Mouse (Mus musculus): ENCODE results near the gene Phip. TPM values are rescaled to one million over a fixed set of nuclear protein-coding genes. Genes with fewer than 3 reads are reported as not detected.

Phip gene
- polyA plus RNA-seq, 1 experiment from 2014 or later: 52.4 TPM

- peaks cover 0 to 17% of the 10 kb centered on the region in 2 experiments; a peak in 3 of 4 replicates for H3K4me1 ChIP-seq (ENCODE audit: control insufficient read depth in 2 of 2, insufficient read depth in 2 of 2, low read length in 2 of 2)
- H3K36me3 ChIP-seq (ENCODE audit: control insufficient read depth, insufficient read depth, low read length): no peaks in the 10 kb centered on the region
- peak overlapping the region; percentile 66 to 97 for H3K4me3 ChIP-seq (ENCODE audit: control insufficient read depth in 1 of 2, insufficient read depth in 1 of 2, low read depth in 1 of 2, low read length in 2 of 2)
- peak overlapping the region; percentile 72 for H3K4me2 ChIP-seq (ENCODE audit: low read length)
- H3K9me3 ChIP-seq (ENCODE audit: control insufficient read depth, low read length): no peaks in the 10 kb centered on the region
- WGBS: 2% methylated on average over 9 of the region's 9 CpGs
- ATAC-seq (ENCODE audit: insufficient number of reproducible peaks, insufficient read depth, low FRiP score, low read depth): no peak
- H3K9ac ChIP-seq (ENCODE audit: low read length): peak overlapping the region; percentile 99
- peak overlapping the region; percentile 95 to 98 for H3K27ac ChIP-seq (replicated peaks in 1 of 2; ENCODE audit: control insufficient read depth in 1 of 2, insufficient read depth in 1 of 2, low read depth in 2 of 2, low read length in 2 of 2)
- H3K27me3 ChIP-seq (ENCODE audit: control insufficient read depth, insufficient read depth, low read length): no peaks in the 10 kb centered on the region
Observed at GRCm38 (mm10) chr9:82976219-82976618, 903 bp upstream of the Phip start.

GRCm38 (mm10) chr9:82974962-82975341 lies 364 bp downstream of the Phip start:
- peak overlapping the region; percentile 95 to 98 for H3K27ac ChIP-seq (replicated peaks in 1 of 2; ENCODE audit: control insufficient read depth in 1 of 2, insufficient read depth in 1 of 2, low read depth in 2 of 2, low read length in 2 of 2)
- WGBS: under 1% methylated on average over 41 of the region's 61 CpGs
- peak overlapping the region; percentile 87 for H3K4me2 ChIP-seq (ENCODE audit: low read length)
- H3K27me3 ChIP-seq (ENCODE audit: control insufficient read depth, insufficient read depth, low read length): no peaks in the 10 kb centered on the region
- H3K9ac ChIP-seq (ENCODE audit: low read length): peak overlapping the region; percentile 99
- peak; percentile 54 for ATAC-seq (ENCODE audit: insufficient number of reproducible peaks, insufficient read depth, low FRiP score, low read depth)
- no peaks in the 10 kb centered on the region for H3K9me3 ChIP-seq (ENCODE audit: control insufficient read depth, low read length)
- H3K36me3 ChIP-seq (ENCODE audit: control insufficient read depth, insufficient read depth, low read length): no peaks in the 10 kb centered on the region
- peak overlapping the region; percentile 66 to 97 for H3K4me3 ChIP-seq (ENCODE audit: control insufficient read depth in 1 of 2, insufficient read depth in 1 of 2, low read depth in 1 of 2, low read length in 2 of 2)
- H3K4me1 ChIP-seq (ENCODE audit: control insufficient read depth in 2 of 2, insufficient read depth in 2 of 2, low read length in 2 of 2): peaks cover 0 to 17% of the 10 kb centered on the region in 2 experiments; a peak in 3 of 4 replicates

GRCm38 (mm10) chr9:82974187-82974861 lies 992 bp downstream of the Phip start:
- Histone ChIP-seq H3K4me2 (ENCODE audit: low read length) (peak overlapping the region; percentile 87), H3K9ac (ENCODE audit: low read length) (peak overlapping the region; percentile 99), H3K27me3 (ENCODE audit: control insufficient read depth, insufficient read depth, low read length) (no peaks in the 10 kb centered on the region), H3K9me3 (ENCODE audit: control insufficient read depth, low read length) (no peaks in the 10 kb centered on the region), H3K27ac (replicated peaks in 1 of 2; ENCODE audit: control insufficient read depth in 1 of 2, insufficient read depth in 1 of 2, low read depth in 2 of 2, low read length in 2 of 2) (peak overlapping the region; percentile 95 to 98), H3K36me3 (ENCODE audit: control insufficient read depth, insufficient read depth, low read length) (no peaks in the 10 kb centered on the region), H3K4me1 (ENCODE audit: control insufficient read depth in 2 of 2, insufficient read depth in 2 of 2, low read length in 2 of 2) (peaks cover 0 to 17% of the 10 kb centered on the region in 2 experiments; a peak in 3 of 4 replicates), H3K4me3 (ENCODE audit: control insufficient read depth in 1 of 2, insufficient read depth in 1 of 2, low read depth in 1 of 2, low read length in 2 of 2) (peak overlapping the region; percentile 66 to 97)
- under 1% methylated on average over 69 of the region's 75 CpGs for WGBS
- ATAC-seq (ENCODE audit: insufficient number of reproducible peaks, insufficient read depth, low FRiP score, low read depth): peak; percentile 80

- H3K9me3 ChIP-seq (ENCODE audit: control insufficient read depth, low read length): no peaks in the 10 kb centered on the region
- peak overlapping the region; percentile 66 to 98; a peak in 3 of 4 replicates for H3K27ac ChIP-seq (replicated peaks in 1 of 2; ENCODE audit: control insufficient read depth in 1 of 2, insufficient read depth in 1 of 2, low read depth in 2 of 2, low read length in 2 of 2)
- peaks cover 0 to 17% of the 10 kb centered on the region in 2 experiments; a peak in 3 of 4 replicates for H3K4me1 ChIP-seq (ENCODE audit: control insufficient read depth in 2 of 2, insufficient read depth in 2 of 2, low read length in 2 of 2)
- H3K9ac ChIP-seq (ENCODE audit: low read length): peak overlapping the region; percentile 99
- no peaks in the 10 kb centered on the region for H3K27me3 ChIP-seq (ENCODE audit: control insufficient read depth, insufficient read depth, low read length)
- WGBS: 34% methylated on average over 8 of the region's 8 CpGs
- peak overlapping the region; percentile 33 to 97; a peak in 3 of 4 replicates for H3K4me3 ChIP-seq (ENCODE audit: control insufficient read depth in 1 of 2, insufficient read depth in 1 of 2, low read depth in 1 of 2, low read length in 2 of 2)
- no peaks in the 10 kb centered on the region for H3K36me3 ChIP-seq (ENCODE audit: control insufficient read depth, insufficient read depth, low read length)
- no peak for ATAC-seq (ENCODE audit: insufficient number of reproducible peaks, insufficient read depth, low FRiP score, low read depth)
- peak overlapping the region; percentile 87 for H3K4me2 ChIP-seq (ENCODE audit: low read length)
Observed at GRCm38 (mm10) chr9:82973321-82973892, 1.9 kb downstream of the Phip start.

DNA sequence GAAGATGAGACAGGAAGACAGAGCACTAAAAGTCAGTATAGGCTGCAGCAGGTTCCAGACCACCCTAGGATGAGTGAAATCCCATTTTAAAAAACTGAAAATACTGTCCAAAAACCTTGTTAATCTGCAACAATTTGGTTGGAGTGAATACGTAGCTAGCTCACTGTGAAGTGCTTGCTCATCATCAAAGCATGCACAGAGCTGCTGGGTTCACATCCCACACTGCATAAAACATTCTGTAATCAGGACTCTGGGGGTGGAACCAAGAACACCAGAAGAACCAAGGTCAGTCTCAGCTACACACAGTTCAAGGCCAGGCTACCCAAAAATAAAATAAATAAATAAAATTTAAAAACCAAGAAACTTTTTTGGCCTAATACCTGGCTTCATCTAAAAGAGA lies 3.9 kb downstream of the Phip start:
- H3K4me1 ChIP-seq (ENCODE audit: control insufficient read depth in 2 of 2, insufficient read depth in 2 of 2, low read length in 2 of 2): peaks cover 0 to 13% of the 10 kb centered on the region in 2 experiments; a peak in 3 of 4 replicates
- no peak overlapping the region for H3K4me2 ChIP-seq (ENCODE audit: low read length)
- no peak overlapping the region for H3K27ac ChIP-seq (replicated peaks in 1 of 2; ENCODE audit: control insufficient read depth in 1 of 2, insufficient read depth in 1 of 2, low read depth in 2 of 2, low read length in 2 of 2)
- H3K36me3 ChIP-seq (ENCODE audit: control insufficient read depth, insufficient read depth, low read length): no peaks in the 10 kb centered on the region
- H3K27me3 ChIP-seq (ENCODE audit: control insufficient read depth, insufficient read depth, low read length): no peaks in the 10 kb centered on the region
- 28% methylated on average over 1 of the region's 1 CpGs for WGBS
- H3K9ac ChIP-seq (ENCODE audit: low read length): no peak overlapping the region
- ATAC-seq (ENCODE audit: insufficient number of reproducible peaks, insufficient read depth, low FRiP score, low read depth): no peak
- no peaks in the 10 kb centered on the region for H3K9me3 ChIP-seq (ENCODE audit: control insufficient read depth, low read length)
- no peak overlapping the region for H3K4me3 ChIP-seq (ENCODE audit: control insufficient read depth in 1 of 2, insufficient read depth in 1 of 2, low read depth in 1 of 2, low read length in 2 of 2)

DNA sequence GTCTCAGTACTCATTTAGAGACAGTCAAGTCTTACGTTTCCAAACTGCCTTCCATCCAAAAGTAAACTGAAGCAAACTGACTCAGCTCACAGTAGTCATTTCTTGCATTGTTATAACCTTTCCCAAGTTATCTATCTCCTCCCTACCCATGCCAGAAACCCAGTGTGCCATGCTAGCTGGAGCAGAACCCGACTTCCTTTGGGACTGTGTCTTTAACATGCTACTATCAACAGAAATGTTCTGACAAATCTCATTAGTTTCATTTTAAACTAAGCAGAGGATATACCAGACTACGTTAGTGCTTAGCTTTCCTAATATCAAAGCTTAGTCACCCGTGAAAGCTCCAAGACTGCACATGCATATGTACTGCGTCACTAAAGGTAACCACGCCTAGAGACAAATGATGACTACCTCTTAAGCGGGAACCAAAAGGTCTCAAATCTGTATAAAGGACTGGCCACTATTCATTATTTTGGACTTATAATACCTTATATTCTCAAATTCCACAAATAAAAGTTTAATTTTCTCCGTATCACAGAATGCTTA lies 8.2 kb downstream of the Phip start:
- Histone ChIP-seq H3K36me3 (ENCODE audit: control insufficient read depth, insufficient read depth, low read length) (peaks cover 11% of the 10 kb centered on the region; the same call in 1 of the 2 replicates), H3K9me3 (ENCODE audit: control insufficient read depth, low read length) (no peaks in the 10 kb centered on the region), H3K4me1 (ENCODE audit: control insufficient read depth in 2 of 2, insufficient read depth in 2 of 2, low read length in 2 of 2) (peaks cover 0 to 4% of the 10 kb centered on the region in 2 experiments; a peak in 2 of 4 replicates), H3K27me3 (ENCODE audit: control insufficient read depth, insufficient read depth, low read length) (no peaks in the 10 kb centered on the region), H3K27ac (replicated peaks in 1 of 2; ENCODE audit: control insufficient read depth in 1 of 2, insufficient read depth in 1 of 2, low read depth in 2 of 2, low read length in 2 of 2) (no peak overlapping the region), H3K9ac (ENCODE audit: low read length) (no peak overlapping the region), H3K4me3 (ENCODE audit: control insufficient read depth in 1 of 2, insufficient read depth in 1 of 2, low read depth in 1 of 2, low read length in 2 of 2) (no peak overlapping the region), H3K4me2 (ENCODE audit: low read length) (no peak overlapping the region)
- 85% methylated on average over 8 of the region's 8 CpGs for WGBS
- no peak for ATAC-seq (ENCODE audit: insufficient number of reproducible peaks, insufficient read depth, low FRiP score, low read depth)

- Histone ChIP-seq H3K4me1 (ENCODE audit: control insufficient read depth in 2 of 2, insufficient read depth in 2 of 2, low read length in 2 of 2) (no peaks in the 10 kb centered on the region), H3K9me3 (ENCODE audit: control insufficient read depth, low read length) (no peaks in the 10 kb centered on the region), H3K4me3 (ENCODE audit: control insufficient read depth in 1 of 2, insufficient read depth in 1 of 2, low read depth in 1 of 2, low read length in 2 of 2) (no peak overlapping the region), H3K27me3 (ENCODE audit: control insufficient read depth, insufficient read depth, low read length) (no peaks in the 10 kb centered on the region), H3K27ac (replicated peaks in 1 of 2; ENCODE audit: control insufficient read depth in 1 of 2, insufficient read depth in 1 of 2, low read depth in 2 of 2, low read length in 2 of 2) (no peak overlapping the region), H3K4me2 (ENCODE audit: low read length) (no peak overlapping the region), H3K36me3 (ENCODE audit: control insufficient read depth, insufficient read depth, low read length) (peaks cover 22% of the 10 kb centered on the region), H3K9ac (ENCODE audit: low read length) (no peak overlapping the region)
- WGBS: 89% methylated on average over 4 of the region's 4 CpGs
- no peak for ATAC-seq (ENCODE audit: insufficient number of reproducible peaks, insufficient read depth, low FRiP score, low read depth)
Observed at GRCm38 (mm10) chr9:82963981-82964380, 11.3 kb downstream of the Phip start.
